Mouse (Mus musculus): ENCODE measurements around the gene Hoxa1.

DNA sequence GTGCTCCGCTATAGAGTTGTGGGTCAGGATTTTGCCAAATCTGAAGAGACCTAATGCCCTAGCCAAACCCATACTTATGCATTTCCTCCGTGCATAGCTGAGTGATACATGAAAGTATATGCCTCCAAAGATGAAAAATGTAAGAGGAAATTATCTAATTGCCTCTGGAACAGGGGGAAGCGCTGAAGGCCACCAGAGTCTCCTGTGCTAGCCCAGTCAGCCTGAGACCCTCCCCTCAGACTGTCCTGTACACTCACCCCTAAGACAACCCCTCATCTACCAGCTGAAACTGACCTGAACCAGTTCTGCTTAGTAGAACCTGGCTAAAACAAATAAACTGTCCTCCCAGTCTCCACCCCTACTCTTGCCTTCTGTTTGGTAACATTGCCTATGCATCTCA is 22.6 kb upstream of the Hoxa1 start:
- no peak for TF ChIP-seq GATA1 (IDR thresholded peaks at IDR 0.05; ENCODE audit: low read length)
- no peak for TF ChIP-seq TAL1 (IDR thresholded peaks at IDR 0.05; ENCODE audit: low read length)

Data from erythroblast, embryonic 14.5 days (primary cell).